Mouse (Mus musculus) heart, embryonic 16.5 days (tissue): ENCODE measurements around the gene Cln3. TPM values are rescaled to one million over a fixed set of nuclear protein-coding genes. Genes with fewer than 3 reads are reported as not detected.

ENCODE experiments used
- ATAC-seq: fragments of 200-750 bp; cut with Nextera tagmentation; replicated peaks from 2 replicates; pipeline ENCODE4 v1.8.0; 2017; ENCODE audit warnings: moderate number of reproducible peaks; ENCODE audit not compliant: insufficient read depth, low FRiP score; ENCODE audit errors: extremely low read depth
- H3K27ac ChIP-seq: fragments of 300-500 bp; sonication (generic); 2 replicates; pipeline ENCODE4 v1.5.1; 2014; ENCODE audit warnings: mild to moderate bottlenecking, low read length, control low read depth, moderate library complexity
- H3K27me3 ChIP-seq: fragments of 300-500 bp; sonication (generic); 2 replicates; pipeline ENCODE4 v1.6.1; 2014; ENCODE audit warnings: low read length, mixed read lengths; ENCODE audit not compliant: control insufficient read depth, insufficient read depth
- H3K36me3 ChIP-seq: fragments of 300-500 bp; sonication (generic); 2 replicates; pipeline ENCODE4 v1.6.1; 2014; ENCODE audit not compliant: control insufficient read depth, insufficient read depth
- H3K4me1 ChIP-seq: fragments of 300-500 bp; sonication (generic); 2 replicates; pipeline ENCODE4 v1.6.1; 2014; ENCODE audit warnings: low read length, mixed read lengths; ENCODE audit not compliant: control insufficient read depth, insufficient read depth
- H3K4me2 ChIP-seq: fragments of 300-500 bp; sonication (generic); 2 replicates; pipeline ENCODE4 v1.6.1; 2014; ENCODE audit warnings: low read depth, mild to moderate bottlenecking, control low read depth, low read length
- H3K4me3 ChIP-seq: fragments of 300-500 bp; sonication (generic); 2 replicates; pipeline ENCODE4 v1.5.1; 2014; ENCODE audit warnings: mild to moderate bottlenecking, control low read depth, low read length
- H3K9ac ChIP-seq: fragments of 300-500 bp; sonication (generic); 2 replicates; pipeline ENCODE4 v1.6.1; 2014; ENCODE audit warnings: low read length, control low read depth
- H3K9me3 ChIP-seq: fragments of 300-500 bp; sonication (generic); replicated peaks from 2 replicates; pipeline ENCODE4 v1.6.1; 2016; ENCODE audit warnings: low read length; ENCODE audit not compliant: control insufficient read depth
- WGBS: fragments of 180-500 bp; shearing (Covaris S2); extraction: QIAGEN DNeasy Blood & Tissue Kit; methylation state at CpG from one replicate; pipeline ENCODE4 v1.1.7; 2014; 5-methylcytosine and 5-hydroxymethylcytosine counted together
- polyA plus RNA-seq: library from polyadenylated mRNA; unstranded; fragments of >200 nt; fragmentation: Nextera tagmentation; extraction: Ambion mirVana; gene quantifications from 2 replicates; pipeline ENCODE4 v1.2.1, GENCODE M21; 2015

Cln3 gene
- polyA plus RNA-seq, result 20.2 TPM in 2 replicates

- H3K27me3 ChIP-seq, result peaks cover 3% of the 10 kb centered on the region; the same call in 1 of the 2 replicates
- no peaks in the 10 kb centered on the region for H3K36me3 ChIP-seq
- no peak within 1 kb of the TSS for H3K4me2 ChIP-seq
- ATAC-seq, result no peak
- H3K9ac ChIP-seq, result no peak within 1 kb of the TSS
- H3K4me3 ChIP-seq, result no peak within 1 kb of the TSS
- H3K4me1 ChIP-seq, result 0 out of 2 replicates have a peak, but pooled peaks cover 3% of the 10 kb centered on the region
- no peaks in the 10 kb centered on the region for H3K9me3 ChIP-seq
- H3K27ac ChIP-seq, result no peak within 1 kb of the TSS
- 67% methylated on average over 6 of the region's 6 CpGs for WGBS
Measured at GRCm38 (mm10) chr7:126585717-126586116, at the start of gene Cln3. TSS of gene Cln3 (minus strand) at chr7:126585817.

- H3K36me3 ChIP-seq, result no peaks in the 10 kb centered on the region
- ATAC-seq, result no peak
- no peak overlapping the region for H3K27ac ChIP-seq
Measured at GRCm38 (mm10) chr7:126635375-126635774, 49.8 kb upstream of the Cln3 start.

DNA sequence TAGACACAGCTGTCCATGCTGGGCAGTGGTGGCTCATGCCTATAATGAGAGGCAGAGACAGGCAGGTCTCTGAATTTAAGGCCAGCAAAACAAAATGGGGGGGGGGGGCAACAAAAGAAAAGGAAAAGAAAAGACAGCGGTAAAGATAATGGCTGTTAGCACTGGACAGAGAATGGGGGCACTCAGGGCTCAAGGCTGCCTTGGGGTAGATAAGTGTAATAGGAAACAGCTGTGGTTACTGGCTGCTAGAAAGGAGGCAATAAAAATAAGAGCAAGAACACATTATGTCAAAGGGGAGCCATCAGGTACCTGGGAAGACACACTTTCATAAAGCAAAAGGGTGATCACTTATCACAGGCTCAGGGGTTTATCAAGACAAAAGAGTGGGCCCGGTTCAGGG is 46.9 kb upstream of the Cln3 start:
- Histone ChIP-seq H3K4me3 (no peak overlapping the region), H3K9me3 (no peaks in the 10 kb centered on the region), H3K27ac (no peak overlapping the region), H3K9ac (no peak overlapping the region), H3K4me2 (no peak overlapping the region), H3K4me1 (no peaks in the 10 kb centered on the region), H3K36me3 (no peaks in the 10 kb centered on the region), H3K27me3 (no peaks in the 10 kb centered on the region)
- no peak for ATAC-seq
- WGBS, result 56% methylated on average over 2 of the region's 2 CpGs

More at GRCm38 (mm10) chr7:126635375-126635774, 49.8 kb upstream of the Cln3 start:
- H3K9me3 ChIP-seq, result no peaks in the 10 kb centered on the region
- H3K4me2 ChIP-seq, result no peak overlapping the region
- no peak overlapping the region for H3K9ac ChIP-seq
- no peaks in the 10 kb centered on the region for H3K27me3 ChIP-seq
- no peaks in the 10 kb centered on the region for H3K4me1 ChIP-seq
- H3K4me3 ChIP-seq, result no peak overlapping the region

- Histone ChIP-seq H3K36me3 (no peaks in the 10 kb centered on the region), H3K4me1 (no peaks in the 10 kb centered on the region), H3K4me2 (no peak within 1 kb of the TSS), H3K9me3 (no peaks in the 10 kb centered on the region), H3K27ac (no peak within 1 kb of the TSS), H3K27me3 (no peaks in the 10 kb centered on the region), H3K4me3 (no peak within 1 kb of the TSS), H3K9ac (no peak within 1 kb of the TSS)
- 84% methylated on average over 4 of the region's 4 CpGs for WGBS
- ATAC-seq, result no peak
Measured at GRCm38 (mm10) chr7:126630824-126631518, 45.4 kb upstream of the Cln3 start, which contains the start of gene Nupr1. TSS of gene Nupr1 (minus strand) at chr7:126630861.

DNA sequence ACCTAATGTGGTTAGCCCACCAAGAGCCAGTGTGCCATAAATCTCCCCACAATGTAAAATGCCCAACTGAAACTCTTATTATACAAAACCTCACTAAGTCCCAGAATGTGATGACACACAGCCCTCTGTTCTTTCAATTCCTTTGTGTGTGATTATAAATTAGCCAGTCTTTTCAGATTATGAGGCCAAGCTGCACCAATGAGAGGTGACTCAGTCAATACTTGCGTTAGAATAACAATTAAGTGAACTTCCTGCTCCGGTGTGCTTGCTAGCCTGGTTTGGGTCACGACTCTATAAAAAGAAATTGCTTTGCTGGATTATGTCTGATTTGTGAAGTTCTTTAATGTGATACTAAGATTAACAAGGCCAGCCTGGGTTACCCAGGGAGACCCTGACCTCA is 44.3 kb upstream of the Cln3 start:
- H3K9me3 ChIP-seq, result no peaks in the 10 kb centered on the region
- no peak overlapping the region for H3K27ac ChIP-seq
- H3K27me3 ChIP-seq, result no peaks in the 10 kb centered on the region
- H3K4me3 ChIP-seq, result no peak overlapping the region
- ATAC-seq, result no peak
- no peak overlapping the region for H3K4me2 ChIP-seq
- H3K9ac ChIP-seq, result no peak overlapping the region
- H3K36me3 ChIP-seq, result no peaks in the 10 kb centered on the region
- 44% methylated on average over 3 of the region's 3 CpGs for WGBS
- H3K4me1 ChIP-seq, result no peaks in the 10 kb centered on the region

- no peaks in the 10 kb centered on the region for H3K9me3 ChIP-seq
- H3K27ac ChIP-seq, result no peak overlapping the region
- no peak overlapping the region for H3K4me3 ChIP-seq
- 0 out of 2 replicates have a peak, but pooled peaks have one; percentile 45 for ATAC-seq
- H3K9ac ChIP-seq, result no peak overlapping the region
- WGBS, result 61% methylated on average over 6 of the region's 6 CpGs
- no peak overlapping the region for H3K4me2 ChIP-seq
- H3K27me3 ChIP-seq, result no peaks in the 10 kb centered on the region
- no peaks in the 10 kb centered on the region for H3K36me3 ChIP-seq
- H3K4me1 ChIP-seq, result no peaks in the 10 kb centered on the region
Measured at GRCm38 (mm10) chr7:126628111-126628510, 42.5 kb upstream of the Cln3 start.

GRCm38 (mm10) chr7:126625807-126626600 is 40.4 kb upstream of the Cln3 start:
- WGBS, result 79% methylated on average over 3 of the region's 3 CpGs
- Histone ChIP-seq H3K36me3 (no peaks in the 10 kb centered on the region), H3K4me1 (peaks cover 5% of the 10 kb centered on the region; the same call in 1 of the 2 replicates), H3K4me2 (no peak overlapping the region), H3K27ac (no peak overlapping the region), H3K9ac (no peak overlapping the region), H3K4me3 (no peak overlapping the region), H3K27me3 (no peaks in the 10 kb centered on the region), H3K9me3 (no peaks in the 10 kb centered on the region)
- no peak for ATAC-seq

GRCm38 (mm10) chr7:126625369-126625768 is 39.8 kb upstream of the Cln3 start:
- Histone ChIP-seq H3K9me3 (no peaks in the 10 kb centered on the region), H3K9ac (no peak overlapping the region)
- peak; percentile 75 for ATAC-seq

DNA sequence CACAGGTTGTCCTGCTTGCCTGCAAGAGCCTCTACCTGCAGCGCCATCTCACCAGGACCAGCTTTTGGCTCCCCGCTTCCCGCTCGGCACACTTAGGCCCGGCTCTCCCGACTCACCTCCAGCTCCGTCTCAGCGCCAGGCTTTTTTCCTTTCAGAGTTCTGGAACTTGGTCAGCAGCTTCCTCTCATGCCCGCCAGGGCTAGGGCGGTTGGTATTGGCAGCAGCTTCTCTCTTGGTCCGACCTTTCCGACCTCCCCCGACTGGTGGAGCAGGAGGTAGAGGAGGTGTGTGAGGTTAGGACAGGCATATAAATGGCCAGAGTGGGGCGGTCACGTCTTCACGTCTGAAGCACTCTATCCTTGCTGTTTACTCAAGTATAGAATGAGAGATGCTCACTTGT is 39.2 kb upstream of the Cln3 start:
- Histone ChIP-seq H3K27ac (no peak overlapping the region), H3K4me1 (peaks cover 5% of the 10 kb centered on the region; the same call in 1 of the 2 replicates), H3K4me2 (peak overlapping the region; percentile 10; the same call in 1 of the 2 replicates), H3K4me3 (peak overlapping the region; percentile 9; the same call in 1 of the 2 replicates), H3K36me3 (no peaks in the 10 kb centered on the region), H3K9me3 (no peaks in the 10 kb centered on the region), H3K27me3 (no peaks in the 10 kb centered on the region), H3K9ac (no peak overlapping the region)
- ATAC-seq, result no peak
- WGBS, result 57% methylated on average over 16 of the region's 16 CpGs

More at GRCm38 (mm10) chr7:126625369-126625768, 39.8 kb upstream of the Cln3 start:
- Histone ChIP-seq H3K4me3 (no peak overlapping the region), H3K4me1 (peaks cover 5% of the 10 kb centered on the region; the same call in 1 of the 2 replicates), H3K36me3 (no peaks in the 10 kb centered on the region), H3K4me2 (0 out of 2 replicates have a peak overlapping the region, but pooled peaks have one; percentile 10), H3K27ac (no peak overlapping the region), H3K27me3 (no peaks in the 10 kb centered on the region)
- 33% methylated on average over 6 of the region's 6 CpGs for WGBS
